Mouse (Mus musculus): ENCODE results near the gene Akap12.

The Akap12 gene

GRCm38 (mm10) chr10:4266041-4266930, at the start of gene Akap12:
Akap12 (plus strand) TSS chr10:4266380.
- peak; percentile 24 for DNase-seq (ENCODE audit: low spot score)

GRCm38 (mm10) chr10:4230563-4231359, 35.4 kb upstream of the Akap12 start:
- no peak for DNase-seq (ENCODE audit: low spot score)

GRCm38 (mm10) chr10:4233102-4233501, 33.1 kb upstream of the Akap12 start:
- DNase-seq (ENCODE audit: low spot score): peak; percentile 13

GRCm38 (mm10) chr10:4239794-4240574, 26.2 kb upstream of the Akap12 start:
- DNase-seq (ENCODE audit: low spot score): no peak

GRCm38 (mm10) chr10:4243591-4244300, 22.4 kb upstream of the Akap12 start:
- DNase-seq (ENCODE audit: low spot score): no peak

- no peak for DNase-seq (ENCODE audit: low spot score)
Observed at GRCm38 (mm10) chr10:4245812-4246211, 20.4 kb upstream of the Akap12 start.

- DNase-seq (ENCODE audit: low spot score): no peak
Observed at GRCm38 (mm10) chr10:4246407-4246806, 19.8 kb upstream of the Akap12 start.

- no peak for DNase-seq (ENCODE audit: low spot score)
Observed at GRCm38 (mm10) chr10:4249235-4249845, 16.8 kb upstream of the Akap12 start.

- DNase-seq (ENCODE audit: low spot score): no peak
Observed at GRCm38 (mm10) chr10:4250681-4251080, 15.5 kb upstream of the Akap12 start.

GRCm38 (mm10) chr10:4253613-4254012, 12.6 kb upstream of the Akap12 start:
- no peak for DNase-seq (ENCODE audit: low spot score)

GRCm38 (mm10) chr10:4254459-4254858, 11.7 kb upstream of the Akap12 start:
- no peak for DNase-seq (ENCODE audit: low spot score)

GRCm38 (mm10) chr10:4260925-4261324, 5.3 kb upstream of the Akap12 start:
- DNase-seq (ENCODE audit: low spot score): no peak

GRCm38 (mm10) chr10:4261359-4261952, 4.7 kb upstream of the Akap12 start:
- no peak for DNase-seq (ENCODE audit: low spot score)

GRCm38 (mm10) chr10:4265641-4266040, 539 bp upstream of the Akap12 start:
- peak; percentile 21 for DNase-seq (ENCODE audit: low spot score)

GRCm38 (mm10) chr10:4266931-4267310, 741 bp downstream of the Akap12 start:
- peak; percentile 23 for DNase-seq (ENCODE audit: low spot score)

- no peak for DNase-seq (ENCODE audit: low spot score)
Observed at GRCm38 (mm10) chr10:4267481-4267880, 1.3 kb downstream of the Akap12 start.

- DNase-seq (ENCODE audit: low spot score): no peak
Observed at GRCm38 (mm10) chr10:4268140-4268539, 2.0 kb downstream of the Akap12 start.

- DNase-seq (ENCODE audit: low spot score): no peak
Observed at GRCm38 (mm10) chr10:4275572-4275971, 9.4 kb downstream of the Akap12 start.

- DNase-seq (ENCODE audit: low spot score): no peak
Observed at GRCm38 (mm10) chr10:4276081-4276480, 9.9 kb downstream of the Akap12 start.

GRCm38 (mm10) chr10:4278041-4278440, 11.9 kb downstream of the Akap12 start:
- DNase-seq (ENCODE audit: low spot score): no peak

GRCm38 (mm10) chr10:4282395-4282794, 16.2 kb downstream of the Akap12 start:
- no peak for DNase-seq (ENCODE audit: low spot score)
